Mouse (Mus musculus) ES-E14 (cell line): ENCODE measurements around the gene Bach1. TPM values are rescaled to one million over a fixed set of nuclear protein-coding genes. Genes with fewer than 3 reads are reported as not detected.

ENCODE experiments used
- DNase-seq: peaks from one replicate; pipeline ENCODE4 v3.0.0-alpha.2; 2013; ENCODE audit warnings: low read depth, low spot score
- H3K27ac ChIP-seq: 2 replicates; pipeline ENCODE4 v1.5.1; 2012; ENCODE audit warnings: low read depth, mild to moderate bottlenecking, low read length, moderate library complexity, mixed read lengths; ENCODE audit not compliant: poor library complexity, insufficient read depth, severe bottlenecking
- H3K36me3 ChIP-seq: 2 replicates; pipeline ENCODE4 v1.6.1; 2012; ENCODE audit warnings: mild to moderate bottlenecking, low read length, moderate library complexity, mixed read lengths; ENCODE audit not compliant: control insufficient read depth, poor library complexity, insufficient read depth, severe bottlenecking
- H3K4me1 ChIP-seq, 2 experiments: fragments of 150-350 bp in 1 of 2; sonication (generic) in 1 of 2; 2 replicates each; pipeline ENCODE4 v1.6.1; 2012; ENCODE audit warnings: low read length in 2 of 2, mild to moderate bottlenecking in 1 of 2, mixed read lengths in 1 of 2; ENCODE audit not compliant: control insufficient read depth in 2 of 2, insufficient read depth in 2 of 2, poor library complexity in 1 of 2
- H3K4me3 ChIP-seq, 2 experiments: fragments of 150-350 bp in 1 of 2; sonication (generic) in 1 of 2; 2 replicates each; pipeline ENCODE4 v1.5.1; 2012; ENCODE audit warnings: low read length in 2 of 2, low read depth in 1 of 2, mild to moderate bottlenecking in 1 of 2, mixed read lengths in 1 of 2; ENCODE audit not compliant: insufficient read depth in 1 of 2, poor library complexity in 1 of 2, severe bottlenecking in 1 of 2
- H3K9ac ChIP-seq: 2 replicates; pipeline ENCODE4 v1.6.1; 2012; ENCODE audit warnings: low read depth, mild to moderate bottlenecking, low read length, mixed read lengths; ENCODE audit not compliant: poor library complexity, insufficient read depth, severe bottlenecking
- H3K9me3 ChIP-seq: fragments of 150-350 bp; sonication (generic); 2 replicates; pipeline ENCODE4 v1.6.1; 2012; ENCODE audit warnings: low read depth, mild to moderate bottlenecking, low read length; ENCODE audit not compliant: control insufficient read depth, insufficient read depth
- CHD2 ChIP-seq: IDR thresholded peaks from 2 replicates; pipeline ENCODE4 v1.6.1; 2014; ENCODE audit warnings: mild to moderate bottlenecking, low read depth, low read length, inconsistent platforms
- HCFC1 ChIP-seq: IDR thresholded peaks from 2 replicates; pipeline ENCODE4 v1.6.1; 2012; ENCODE audit warnings: low read length, inconsistent platforms, borderline replicate concordance; ENCODE audit not compliant: insufficient read depth
- MAFK ChIP-seq: IDR thresholded peaks from 2 replicates; pipeline ENCODE4 v1.6.1; 2014; ENCODE audit warnings: mild to moderate bottlenecking, low read depth, low read length, inconsistent platforms; ENCODE audit not compliant: insufficient read depth
- ZC3H11A ChIP-seq: IDR thresholded peaks from 2 replicates; pipeline ENCODE4 v1.6.1; 2012; ENCODE audit warnings: low read depth, mild to moderate bottlenecking, inconsistent platforms, low read length, borderline replicate concordance
- ZNF384 ChIP-seq: IDR thresholded peaks from 2 replicates; pipeline ENCODE4 v1.6.1; 2012; ENCODE audit warnings: low read depth, low read length, inconsistent platforms
- in situ Hi-C, 2 experiments: fragments of 600-800 bp; cut with MboI; formaldehyde crosslinking; loops; one replicate each; pipeline ENCODE4 v1.15.1; 2025; ENCODE audit warnings: low sequenced_read_pairs in 2 of 2, inconsistent platforms in 1 of 2; ENCODE audit not compliant: unreplicated experiment in 2 of 2
- total RNA-seq: library from RNA; depleted of rRNA; stranded (reverse); fragments of 300-350 nt; gene quantifications from 2 replicates; pipeline ENCODE4 v1.2.3, GENCODE M21; 2012

Bach1 gene
- total RNA-seq, 1 experiment, result 19.5 TPM

DNA sequence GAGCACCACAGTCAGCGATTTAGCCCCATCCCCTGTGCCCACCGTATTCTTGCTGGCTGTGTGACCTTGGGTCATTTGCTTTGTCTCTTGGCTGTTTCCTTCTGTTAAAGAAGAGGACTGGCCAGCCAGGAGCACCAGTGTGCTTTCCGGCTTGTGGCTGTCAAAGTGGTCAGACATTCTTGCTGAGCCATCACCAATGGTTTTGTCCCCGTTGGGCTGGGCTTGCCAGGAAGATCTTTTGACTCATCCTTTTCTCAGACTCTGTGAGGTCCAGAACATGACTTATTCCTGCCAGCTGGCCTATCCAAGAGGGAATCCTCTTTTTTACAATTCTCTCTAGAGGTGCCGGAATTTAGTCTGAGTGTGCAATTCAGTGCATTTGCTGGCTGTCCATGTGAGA, 43.7 kb upstream of the Bach1 start:
- Histone ChIP-seq H3K4me3 (no peak overlapping the region), H3K4me1 (no peaks in the 10 kb centered on the region), H3K9ac (no peak overlapping the region), H3K36me3 (no peaks in the 10 kb centered on the region), H3K9me3 (no peaks in the 10 kb centered on the region), H3K27ac (no peak overlapping the region)
- in situ Hi-C loops, result no loop called here
- TF ChIP-seq CHD2, result no peak
- TF ChIP-seq ZC3H11A, result no peak
- no peak for TF ChIP-seq ZNF384
- no peak for TF ChIP-seq MAFK
- TF ChIP-seq HCFC1, result no peak
- no peak for DNase-seq

DNA sequence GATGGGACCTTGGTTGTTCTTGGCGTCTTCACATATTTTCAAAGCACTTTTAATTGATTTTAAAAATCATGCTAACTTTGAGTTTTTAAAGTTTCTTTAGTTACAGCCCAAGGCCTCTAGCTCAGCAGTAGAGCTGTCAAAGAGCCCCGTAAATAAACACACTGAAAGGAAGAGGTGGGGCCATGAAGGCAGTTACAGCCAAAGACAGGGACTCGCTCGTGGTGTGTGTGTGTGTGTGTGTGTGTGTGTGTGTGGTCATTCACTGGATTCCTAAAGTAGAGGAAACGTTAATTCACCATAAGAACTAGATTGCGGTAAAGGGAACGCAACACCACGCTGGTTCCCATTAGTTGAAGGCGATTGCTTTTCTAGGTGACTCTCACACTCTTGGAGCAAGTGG, 43.2 kb upstream of the Bach1 start:
- Histone ChIP-seq H3K9ac (no peak overlapping the region), H3K36me3 (no peaks in the 10 kb centered on the region), H3K27ac (no peak overlapping the region), H3K4me1 (no peaks in the 10 kb centered on the region), H3K4me3 (no peak overlapping the region), H3K9me3 (no peaks in the 10 kb centered on the region)
- DNase-seq, result no peak
- TF ChIP-seq ZNF384 (no peak), MAFK (no peak), ZC3H11A (no peak), CHD2 (no peak)
- in situ Hi-C loops, result no loop called here

DNA sequence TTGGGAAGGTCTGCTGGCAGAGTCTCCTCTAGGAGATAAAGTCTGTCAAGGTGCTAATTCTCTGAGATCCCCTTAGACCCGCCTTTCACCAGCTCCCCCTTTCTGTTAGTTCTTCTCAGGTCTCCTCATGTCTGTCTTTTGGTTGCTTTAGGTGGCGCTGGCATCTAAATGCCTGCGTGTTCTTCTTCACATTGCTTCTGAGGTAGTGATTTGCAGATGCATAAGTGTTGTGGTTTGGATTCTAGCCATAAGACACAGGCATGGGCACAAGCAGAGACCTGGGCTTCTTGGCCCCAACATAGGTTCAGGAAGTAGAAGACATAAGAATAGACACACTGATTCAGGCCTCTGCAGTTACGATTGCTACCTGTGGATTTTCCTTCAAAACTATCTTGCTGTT, 42.0 kb upstream of the Bach1 start:
- Histone ChIP-seq H3K27ac (no peak overlapping the region), H3K4me3 (no peak overlapping the region), H3K36me3 (no peaks in the 10 kb centered on the region), H3K9me3 (no peaks in the 10 kb centered on the region), H3K9ac (no peak overlapping the region), H3K4me1 (no peaks in the 10 kb centered on the region)
- DNase-seq, result no peak
- in situ Hi-C loops, result no loop called here
- TF ChIP-seq MAFK (no peak), ZNF384 (no peak), ZC3H11A (no peak), CHD2 (no peak), HCFC1 (no peak)

DNA sequence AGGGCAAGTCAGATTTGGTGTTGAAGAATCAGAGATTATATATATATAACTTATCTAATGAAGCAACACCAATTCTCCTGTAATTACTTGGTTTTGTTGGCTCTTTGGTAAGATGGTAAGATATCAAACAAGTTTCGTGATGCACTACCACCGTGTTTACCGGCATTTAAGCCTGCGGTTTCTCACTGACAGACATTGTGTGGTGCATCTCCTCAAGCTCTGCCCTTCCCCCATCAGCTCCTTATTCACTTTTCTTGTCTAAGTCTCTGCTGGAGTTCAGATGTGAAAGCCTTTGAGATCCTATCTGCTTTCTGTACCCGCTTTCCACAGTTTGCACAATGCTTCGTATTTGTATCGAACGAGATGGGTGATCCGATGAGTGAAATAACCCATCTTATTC, 41.5 kb upstream of the Bach1 start:
- in situ Hi-C loops, result no loop called here
- no peak for DNase-seq
- no peaks in the 10 kb centered on the region for H3K36me3 ChIP-seq
- H3K9me3 ChIP-seq, result no peaks in the 10 kb centered on the region
- H3K4me3 ChIP-seq, result no peak overlapping the region
- no peak for TF ChIP-seq MAFK
- TF ChIP-seq HCFC1, result no peak
- no peak for TF ChIP-seq ZC3H11A
- no peak for TF ChIP-seq ZNF384
- TF ChIP-seq CHD2, result no peak
- no peaks in the 10 kb centered on the region for H3K4me1 ChIP-seq
- H3K27ac ChIP-seq, result no peak overlapping the region
- no peak overlapping the region for H3K9ac ChIP-seq

DNA sequence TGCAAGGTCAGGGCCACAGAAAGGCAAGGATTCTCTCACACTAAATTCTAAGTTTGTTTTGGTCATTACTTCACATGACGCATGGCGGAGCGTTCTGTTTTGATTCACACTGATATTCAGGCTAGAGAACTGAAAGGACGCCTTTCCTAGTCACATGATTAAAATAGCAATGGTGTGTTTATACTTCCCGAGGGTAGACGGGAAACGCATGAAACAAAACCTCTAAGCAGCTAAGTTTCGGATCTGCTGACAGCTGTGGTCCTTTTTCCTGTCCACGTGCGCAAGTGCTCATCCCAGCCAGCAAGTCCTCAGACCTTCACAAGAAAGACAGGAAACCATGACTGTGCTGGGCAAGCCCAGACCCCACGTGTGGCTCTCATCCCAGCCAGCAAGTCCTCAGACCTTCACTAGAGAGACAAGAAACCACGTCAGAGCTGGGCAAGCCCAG, 37.7 kb upstream of the Bach1 start:
- no peak for TF ChIP-seq ZC3H11A
- no peak for TF ChIP-seq CHD2
- no peak for TF ChIP-seq HCFC1
- no peak for TF ChIP-seq MAFK
- no peak for TF ChIP-seq ZNF384
- Histone ChIP-seq H3K9me3 (no peaks in the 10 kb centered on the region), H3K4me1 (no peaks in the 10 kb centered on the region), H3K4me3 (no peak overlapping the region), H3K27ac (no peak overlapping the region), H3K36me3 (no peaks in the 10 kb centered on the region), H3K9ac (no peak overlapping the region)
- no peak for DNase-seq
- in situ Hi-C loops, result no loop called here
